Mouse (Mus musculus): ENCODE measurements at regions not wholly inside any gene's neighbourhood (a gene's known extent, or its start where the extent isn't known, plus 50 kb on each side); places are given as distances from the start of the nearest gene placed in this dataset.

DNA sequence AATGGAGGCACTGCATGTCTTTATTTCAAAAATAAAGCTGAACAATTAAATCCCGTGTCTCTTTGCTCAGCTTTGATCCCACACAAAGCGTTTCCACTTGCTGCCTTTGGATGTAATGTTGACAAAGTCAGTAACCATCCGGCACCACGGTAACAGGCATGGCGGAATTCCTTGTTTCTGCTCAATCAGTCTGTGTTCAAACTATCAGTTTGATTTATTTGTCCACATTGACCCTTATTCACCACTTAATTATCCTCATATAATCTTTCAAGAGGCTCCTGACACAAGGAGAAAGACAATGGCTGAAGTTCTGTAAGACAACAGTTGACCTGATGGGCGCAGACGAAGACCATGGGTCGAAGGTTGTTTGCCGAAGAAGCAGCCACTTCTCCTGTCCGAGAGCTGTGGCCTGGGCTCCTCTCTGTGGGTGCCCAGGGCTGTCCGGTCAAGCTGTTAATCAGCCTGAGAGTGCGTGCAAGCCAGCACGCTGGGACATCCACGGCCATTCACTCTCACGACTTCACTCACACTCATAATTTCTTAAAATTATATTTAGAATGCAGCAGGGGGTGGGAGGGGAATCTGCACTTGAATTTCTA, 106.1 kb upstream of the Ifngr1 start:
- no peak overlapping the region for H3K4me3 ChIP-seq (ENCODE audit: insufficient read depth, low read length)
- H3K4me1 ChIP-seq (ENCODE audit: control insufficient read depth, insufficient read depth, low read length): no peaks in the 10 kb centered on the region
- H3K27ac ChIP-seq (ENCODE audit: insufficient read depth, low read length): no peak overlapping the region
- TF ChIP-seq CTCF (IDR thresholded peaks at IDR 0.05; ENCODE audit: extremely low read depth, insufficient read depth, low read length) (no peak), POLR2A (IDR thresholded peaks at IDR 0.05; ENCODE audit: extremely low read depth, insufficient read depth, low read length) (no peak)

DNA sequence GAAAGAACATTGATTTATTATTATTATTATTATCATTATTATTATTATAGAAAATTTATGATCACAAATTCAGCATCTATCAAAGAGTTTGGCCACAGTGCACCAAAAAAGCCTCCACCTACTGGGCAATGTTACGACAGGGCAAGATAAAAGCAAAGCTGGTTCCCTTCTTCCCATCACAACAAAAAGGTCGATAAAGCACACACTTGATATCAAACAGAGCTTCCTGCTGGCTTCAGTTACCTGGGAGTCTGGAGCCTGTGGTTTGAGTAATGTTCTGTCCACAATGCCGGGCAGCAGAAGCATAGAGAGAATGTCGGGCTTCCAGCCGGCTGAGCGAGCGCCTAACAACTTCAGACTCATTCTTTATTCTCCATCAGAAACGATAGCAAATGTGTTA, 101.2 kb upstream of the Ifngr1 start:
- TF ChIP-seq CTCF (IDR thresholded peaks at IDR 0.05; ENCODE audit: extremely low read depth, insufficient read depth, low read length) (no peak), POLR2A (IDR thresholded peaks at IDR 0.05; ENCODE audit: extremely low read depth, insufficient read depth, low read length) (no peak)
- Histone ChIP-seq H3K4me1 (ENCODE audit: control insufficient read depth, insufficient read depth, low read length) (no peaks in the 10 kb centered on the region), H3K4me3 (ENCODE audit: insufficient read depth, low read length) (no peak overlapping the region), H3K27ac (ENCODE audit: insufficient read depth, low read length) (no peak overlapping the region)

DNA sequence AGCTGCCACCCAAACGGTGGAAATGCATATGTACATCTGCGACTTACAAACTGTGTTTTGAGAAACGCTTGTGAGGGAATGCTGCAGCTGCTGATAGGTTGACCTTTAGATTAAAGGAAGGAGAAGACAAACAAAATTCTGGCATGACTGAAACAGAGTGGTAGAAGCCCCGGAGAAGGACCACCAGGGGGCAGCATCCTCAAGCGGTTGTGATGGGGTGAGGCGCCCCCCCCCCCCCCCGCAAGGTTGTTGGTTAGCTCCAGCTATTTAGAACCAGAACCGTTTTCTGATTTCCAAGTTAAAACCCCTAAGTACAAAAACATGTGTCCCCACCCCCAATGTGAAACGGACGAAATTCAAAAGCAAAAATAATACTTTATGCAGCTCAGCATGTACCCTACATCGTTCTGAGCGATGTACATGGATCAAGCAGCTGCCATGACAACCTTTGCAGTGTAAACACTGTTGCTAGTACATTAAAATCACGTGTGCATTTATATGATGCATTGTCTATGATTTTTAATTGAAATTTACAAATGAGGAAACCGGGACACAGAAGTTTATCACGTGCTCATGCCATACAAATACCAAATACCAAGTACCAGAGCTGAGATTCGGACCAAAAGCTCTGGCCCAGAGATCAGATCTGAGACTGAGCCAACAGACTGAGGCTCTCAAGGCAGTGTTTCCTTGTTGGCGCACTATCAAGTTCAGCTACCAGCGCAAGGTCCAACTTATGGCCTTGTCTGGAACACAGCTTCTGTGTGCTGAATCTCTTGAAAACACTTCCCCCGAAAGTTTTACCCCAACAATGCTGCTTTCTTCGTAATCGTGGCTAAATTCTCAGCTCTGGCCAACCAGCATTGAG, 100.0 kb upstream of the Ifngr1 start:
- Histone ChIP-seq H3K4me1 (ENCODE audit: control insufficient read depth, insufficient read depth, low read length) (no peaks in the 10 kb centered on the region), H3K27ac (ENCODE audit: insufficient read depth, low read length) (no peak overlapping the region), H3K4me3 (ENCODE audit: insufficient read depth, low read length) (no peak overlapping the region)
- no peak for TF ChIP-seq POLR2A (IDR thresholded peaks at IDR 0.05; ENCODE audit: extremely low read depth, insufficient read depth, low read length)
- 0 out of 2 replicates have a peak, but pooled peaks have one; percentile 18 for TF ChIP-seq CTCF (IDR thresholded peaks at IDR 0.05; ENCODE audit: extremely low read depth, insufficient read depth, low read length)

DNA sequence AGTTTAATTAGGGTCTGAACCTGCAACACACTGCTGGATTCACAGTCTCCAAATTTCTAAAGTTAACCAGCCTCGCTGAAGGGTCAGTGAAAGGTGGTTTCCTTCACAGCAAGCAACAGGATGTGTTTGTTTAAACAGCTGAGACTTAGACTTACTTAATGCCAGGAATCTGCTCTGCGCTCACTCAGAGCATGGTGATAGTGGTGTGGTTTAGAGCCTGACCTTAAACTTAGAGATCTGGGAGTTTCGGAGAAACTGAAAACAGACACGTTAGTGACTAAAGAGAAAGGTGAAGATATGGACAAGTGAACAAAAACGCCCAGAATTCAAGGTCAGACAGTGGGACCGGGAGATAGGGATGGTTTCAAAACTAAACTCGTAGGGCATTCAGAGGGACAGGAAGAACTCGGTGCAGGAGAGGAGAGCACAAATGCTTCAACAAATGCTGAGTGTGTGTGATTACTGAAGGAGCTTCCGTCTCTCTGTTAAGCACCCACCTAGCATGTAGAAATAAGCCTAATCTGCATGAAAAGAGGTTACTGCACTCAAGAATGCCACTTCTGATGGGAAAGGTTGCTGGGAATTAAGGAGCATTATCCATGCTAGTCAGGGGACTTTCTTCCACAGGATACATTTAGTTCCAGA, 97.2 kb upstream of the Ifngr1 start:
- no peaks in the 10 kb centered on the region for H3K4me1 ChIP-seq (ENCODE audit: control insufficient read depth, insufficient read depth, low read length)
- no peak for TF ChIP-seq POLR2A (IDR thresholded peaks at IDR 0.05; ENCODE audit: extremely low read depth, insufficient read depth, low read length)
- no peak for TF ChIP-seq CTCF (IDR thresholded peaks at IDR 0.05; ENCODE audit: extremely low read depth, insufficient read depth, low read length)
- H3K27ac ChIP-seq (ENCODE audit: insufficient read depth, low read length): no peak overlapping the region
- H3K4me3 ChIP-seq (ENCODE audit: insufficient read depth, low read length): no peak overlapping the region

DNA sequence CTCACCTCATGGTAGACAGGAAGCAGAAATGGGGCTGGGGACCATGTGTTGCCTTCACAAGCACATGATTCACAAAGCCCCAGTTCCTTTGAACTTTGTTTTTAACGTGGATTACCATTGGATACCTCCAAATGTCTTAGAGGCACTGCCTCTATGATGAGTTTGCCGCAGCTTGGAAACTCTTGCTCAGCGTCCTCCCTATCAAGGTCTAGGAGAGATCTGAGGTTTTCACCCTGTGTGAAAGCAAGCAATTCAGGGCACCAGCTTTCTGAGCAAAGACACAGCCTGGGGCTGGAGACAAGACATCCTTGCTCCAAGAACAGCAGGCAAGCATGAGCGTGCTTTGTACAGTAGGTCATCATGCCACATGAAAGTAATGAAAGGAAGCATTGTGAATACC, 93.6 kb upstream of the Ifngr1 start:
- TF ChIP-seq CTCF (IDR thresholded peaks at IDR 0.05; ENCODE audit: extremely low read depth, insufficient read depth, low read length) (no peak), POLR2A (IDR thresholded peaks at IDR 0.05; ENCODE audit: extremely low read depth, insufficient read depth, low read length) (no peak)
- Histone ChIP-seq H3K4me3 (ENCODE audit: insufficient read depth, low read length) (no peak overlapping the region), H3K27ac (ENCODE audit: insufficient read depth, low read length) (no peak overlapping the region), H3K4me1 (ENCODE audit: control insufficient read depth, insufficient read depth, low read length) (no peaks in the 10 kb centered on the region)

DNA sequence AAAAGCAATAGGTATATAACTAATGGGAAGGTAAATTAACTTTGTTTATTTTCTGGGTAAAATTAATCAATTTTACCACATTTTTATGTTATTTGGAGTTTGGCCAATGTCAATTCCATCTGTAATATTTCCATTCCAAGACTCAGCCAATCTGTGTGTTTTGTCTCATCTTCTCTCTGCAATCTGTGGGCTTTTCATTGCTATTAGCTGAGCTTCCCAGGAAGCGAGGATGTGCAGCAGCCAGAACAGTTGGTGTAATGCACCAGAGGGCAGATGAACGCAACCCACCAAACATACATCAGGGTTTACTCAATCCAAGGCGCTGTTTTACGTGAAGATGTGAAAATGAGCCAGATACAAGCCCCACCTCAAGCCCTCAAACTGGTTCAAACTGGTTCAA, 88.9 kb upstream of the Ifngr1 start:
- Histone ChIP-seq H3K4me1 (ENCODE audit: control insufficient read depth, insufficient read depth, low read length) (no peaks in the 10 kb centered on the region), H3K4me3 (ENCODE audit: insufficient read depth, low read length) (no peak overlapping the region), H3K27ac (ENCODE audit: insufficient read depth, low read length) (no peak overlapping the region)
- TF ChIP-seq POLR2A (IDR thresholded peaks at IDR 0.05; ENCODE audit: extremely low read depth, insufficient read depth, low read length): no peak
- no peak for TF ChIP-seq CTCF (IDR thresholded peaks at IDR 0.05; ENCODE audit: extremely low read depth, insufficient read depth, low read length)

DNA sequence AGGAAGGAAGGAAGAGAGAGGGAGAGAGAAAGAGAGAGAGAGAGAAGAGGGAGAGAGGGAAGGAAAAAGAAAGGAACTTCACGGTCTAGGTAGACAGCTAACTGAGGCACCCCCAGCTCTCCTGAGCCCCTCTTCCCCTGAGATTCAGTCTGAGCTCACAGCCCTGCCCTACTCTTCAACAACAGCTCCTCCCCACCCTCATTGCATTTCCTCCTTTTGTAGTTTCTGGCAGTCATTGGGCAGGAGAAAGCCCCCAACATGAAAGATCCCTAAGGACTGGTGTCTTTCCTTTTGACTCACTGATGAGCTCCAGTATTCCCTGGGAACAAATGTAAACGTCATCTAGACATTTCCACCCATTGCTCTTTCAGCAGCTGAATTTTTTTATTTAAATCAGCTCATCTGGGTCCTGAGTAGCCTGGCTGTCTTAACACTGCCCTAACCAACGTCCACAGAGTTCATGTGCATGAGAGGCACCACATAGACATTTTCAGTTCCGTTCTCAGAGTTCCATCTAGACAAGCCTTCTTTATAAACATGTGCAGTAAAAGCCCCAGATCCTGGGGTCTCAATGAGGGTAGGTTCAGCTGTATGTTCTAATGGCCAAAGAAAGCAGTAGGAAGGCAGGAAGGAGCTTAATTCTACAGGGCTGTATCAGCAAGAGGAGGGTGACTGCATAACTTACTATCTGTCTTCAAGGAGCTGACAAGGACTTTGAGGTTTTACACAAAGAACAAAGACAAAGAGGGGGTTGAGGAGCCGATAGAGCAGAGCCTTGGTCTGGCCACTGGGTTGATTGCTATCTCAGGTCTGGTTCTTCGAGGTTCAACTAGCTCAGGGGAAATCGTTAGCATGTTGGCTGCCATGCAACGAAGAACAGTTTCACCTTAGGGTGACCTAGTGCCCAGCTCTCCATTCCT, 87.6 kb upstream of the Ifngr1 start:
- no peak overlapping the region for H3K4me3 ChIP-seq (ENCODE audit: insufficient read depth, low read length)
- H3K4me1 ChIP-seq (ENCODE audit: control insufficient read depth, insufficient read depth, low read length): no peaks in the 10 kb centered on the region
- TF ChIP-seq CTCF (IDR thresholded peaks at IDR 0.05; ENCODE audit: extremely low read depth, insufficient read depth, low read length) (no peak), POLR2A (IDR thresholded peaks at IDR 0.05; ENCODE audit: extremely low read depth, insufficient read depth, low read length) (no peak)
- H3K27ac ChIP-seq (ENCODE audit: insufficient read depth, low read length): no peak overlapping the region

DNA sequence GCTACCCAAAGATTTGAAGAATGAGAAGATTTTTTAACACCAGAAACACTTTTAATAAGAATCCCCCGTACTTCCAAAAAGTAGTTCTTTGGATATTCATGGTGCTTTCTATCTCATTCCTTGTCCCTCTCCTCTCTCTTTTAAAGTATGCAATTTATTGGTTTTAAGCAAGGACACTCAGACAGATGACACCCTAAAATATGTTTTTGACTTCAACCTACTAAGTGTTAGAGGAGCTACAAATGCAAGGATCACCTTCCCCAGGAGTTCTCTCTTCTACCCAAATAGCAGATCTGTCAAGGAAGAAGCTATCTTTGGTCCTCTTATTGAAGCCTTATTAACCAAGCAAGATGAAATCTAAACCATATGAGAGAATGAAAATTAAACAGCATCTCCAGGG, 86.6 kb upstream of the Ifngr1 start:
- no peak overlapping the region for H3K4me3 ChIP-seq (ENCODE audit: insufficient read depth, low read length)
- TF ChIP-seq CTCF (IDR thresholded peaks at IDR 0.05; ENCODE audit: extremely low read depth, insufficient read depth, low read length) (no peak), POLR2A (IDR thresholded peaks at IDR 0.05; ENCODE audit: extremely low read depth, insufficient read depth, low read length) (no peak)
- H3K4me1 ChIP-seq (ENCODE audit: control insufficient read depth, insufficient read depth, low read length): no peaks in the 10 kb centered on the region
- H3K27ac ChIP-seq (ENCODE audit: insufficient read depth, low read length): no peak overlapping the region

DNA sequence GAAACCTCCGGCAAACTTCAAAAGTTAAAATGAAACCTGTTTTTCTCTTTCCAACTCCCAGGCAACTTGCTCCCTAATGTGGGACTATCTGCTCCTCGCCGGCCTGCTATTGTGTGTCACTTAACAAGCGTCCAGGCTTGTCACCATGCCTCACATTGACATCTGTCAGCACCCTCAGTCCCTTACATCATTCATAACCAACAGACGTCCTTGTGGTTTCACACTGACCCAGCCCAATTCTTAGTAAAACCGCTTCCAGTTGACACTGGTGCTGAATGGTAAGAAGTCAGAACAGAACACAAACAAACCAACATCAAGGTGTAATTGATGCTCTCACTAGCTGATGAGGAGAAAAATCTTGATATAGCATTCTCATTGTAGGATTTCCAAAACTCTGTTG, 85.8 kb upstream of the Ifngr1 start:
- H3K27ac ChIP-seq (ENCODE audit: insufficient read depth, low read length): no peak overlapping the region
- H3K4me3 ChIP-seq (ENCODE audit: insufficient read depth, low read length): no peak overlapping the region
- H3K4me1 ChIP-seq (ENCODE audit: control insufficient read depth, insufficient read depth, low read length): no peaks in the 10 kb centered on the region
- TF ChIP-seq POLR2A (IDR thresholded peaks at IDR 0.05; ENCODE audit: extremely low read depth, insufficient read depth, low read length): no peak
- no peak for TF ChIP-seq CTCF (IDR thresholded peaks at IDR 0.05; ENCODE audit: extremely low read depth, insufficient read depth, low read length)

Data from cortical plate, adult 2 months (tissue).